Mouse (Mus musculus) gastrocnemius, postnatal 14 days (tissue): ENCODE results near the gene 4931440F15Rik. TPM values are rescaled to one million over a fixed set of nuclear protein-coding genes. Genes with fewer than 3 reads are reported as not detected.
"Not testable (repeated sequence)": the region's sequence is repeated elsewhere in the genome, so short reads cannot be mapped to it uniquely, and the experiment has no call there.

ENCODE experiments used
- DNase-seq: peaks from one replicate; pipeline ENCODE4 v3.0.0; 2021; ENCODE audit warnings: mixed read lengths
- intact Hi-C: fragments of 180-260 bp; cut with DNase I; formaldehyde crosslinking; loops from one replicate; pipeline ENCODE4 v1.15.1; 2025; ENCODE audit warnings: low total_unique reads
- long read RNA-seq, 2 experiments: library from polyadenylated mRNA; stranded (forward); transcript quantifications; one replicate each; pipeline ENCODE4 v2.0.0; 2021
- total RNA-seq, 2 experiments: library from RNA; stranded (reverse); gene quantifications; 2 replicates each; pipeline ENCODE4 v1.2.3; 2021

4931440F15Rik gene
- 1 to 10 TPM; 2.1 TPM for total RNA-seq
- long read RNA-seq, experiment 1, partial matches to known transcripts = 0 of 2 reads
- long read RNA-seq, experiment 1, other reads (novel, unspliced or antisense) = 0 of 2 reads
- long read RNA-seq, experiment 2 = 0 reads

DNA sequence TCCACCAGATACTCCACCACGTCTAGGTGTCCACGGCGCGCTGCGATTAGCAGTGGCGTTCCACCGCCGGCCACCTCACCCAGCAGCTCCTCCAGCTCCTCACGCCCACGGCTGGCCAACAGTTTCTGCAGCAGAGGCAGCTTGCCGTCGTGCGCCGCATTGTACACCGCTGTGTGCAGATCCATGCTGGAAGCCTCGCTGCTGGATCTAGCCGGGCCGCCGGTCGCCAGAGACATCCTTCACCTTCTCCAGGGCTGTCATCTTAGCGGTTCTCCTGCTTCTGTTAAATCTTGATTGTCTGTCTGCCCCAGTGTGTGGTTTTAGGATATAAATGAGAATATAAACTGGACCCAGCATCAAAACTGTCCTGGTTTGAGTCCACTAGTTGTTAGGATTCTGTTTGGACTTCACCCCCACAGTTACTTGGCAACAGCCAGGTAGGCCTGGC lies at the start of gene 4931440F15Rik:
4931440F15Rik (minus strand) TSS at position 398 of the 448 bp plus-strand sequence.
- DNase-seq, intact Hi-C loops: not testable (repeated sequence)

DNA sequence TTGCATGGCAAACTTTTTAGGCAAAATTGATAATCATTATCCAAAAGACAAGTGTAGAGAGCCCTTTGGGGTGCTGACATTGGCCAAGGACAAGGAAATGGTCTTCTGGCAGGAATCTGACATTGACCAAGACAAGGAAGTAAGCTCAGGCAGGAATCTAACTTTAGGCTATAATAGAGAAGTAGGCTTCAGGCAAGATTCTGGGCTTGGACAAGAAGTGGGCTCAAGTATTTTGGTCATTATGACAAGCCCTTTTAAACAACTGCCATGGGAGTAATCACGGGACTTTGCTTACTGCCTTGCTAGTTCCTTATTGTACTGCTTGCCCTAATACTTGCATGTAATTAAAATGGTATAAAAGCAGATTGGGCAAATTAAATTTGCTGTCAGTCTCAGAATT lies 49.3 kb upstream of the 4931440F15Rik start:
- DNase-seq, intact Hi-C loops: not testable (repeated sequence)

DNA sequence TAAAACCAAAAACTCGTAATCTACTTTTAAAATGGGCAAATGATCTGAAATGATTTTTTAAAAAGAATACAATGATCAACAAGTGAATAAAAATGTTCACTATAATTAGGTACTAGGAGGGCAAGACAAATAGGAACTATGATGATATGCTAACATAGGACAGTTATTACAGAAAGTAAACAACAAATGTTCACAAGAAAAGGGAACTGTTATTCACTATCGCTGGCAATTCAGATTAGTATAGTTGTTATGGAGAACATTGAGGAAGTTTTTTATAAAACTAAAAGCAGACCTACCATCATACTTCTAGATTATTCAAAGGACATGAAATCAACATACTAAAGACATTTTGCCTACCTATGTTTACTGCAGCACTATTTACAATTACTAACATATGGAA lies 44.7 kb upstream of the 4931440F15Rik start:
- intact Hi-C loops = no loop called here
- no peak for DNase-seq

DNA sequence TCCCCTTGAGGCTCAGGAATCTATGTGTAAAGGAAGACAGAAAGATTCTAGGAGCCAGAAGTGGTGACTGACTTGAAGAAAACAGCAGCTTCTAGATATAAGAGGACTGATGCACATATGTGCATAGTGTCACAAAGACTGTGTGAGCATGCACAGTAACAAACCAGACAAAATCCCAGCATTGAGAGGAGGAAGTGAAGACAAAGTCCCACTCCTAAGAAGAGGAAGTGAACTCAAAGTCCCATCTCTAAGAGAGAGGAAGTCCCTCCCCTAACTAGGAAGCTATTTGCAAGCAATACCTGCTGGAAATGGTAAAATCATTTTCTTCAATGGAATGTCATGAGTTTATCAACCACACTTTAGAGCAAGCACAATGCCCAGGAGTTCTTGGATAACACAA lies 38.8 kb upstream of the 4931440F15Rik start:
- intact Hi-C loops = no loop called here
- DNase-seq = no peak

DNA sequence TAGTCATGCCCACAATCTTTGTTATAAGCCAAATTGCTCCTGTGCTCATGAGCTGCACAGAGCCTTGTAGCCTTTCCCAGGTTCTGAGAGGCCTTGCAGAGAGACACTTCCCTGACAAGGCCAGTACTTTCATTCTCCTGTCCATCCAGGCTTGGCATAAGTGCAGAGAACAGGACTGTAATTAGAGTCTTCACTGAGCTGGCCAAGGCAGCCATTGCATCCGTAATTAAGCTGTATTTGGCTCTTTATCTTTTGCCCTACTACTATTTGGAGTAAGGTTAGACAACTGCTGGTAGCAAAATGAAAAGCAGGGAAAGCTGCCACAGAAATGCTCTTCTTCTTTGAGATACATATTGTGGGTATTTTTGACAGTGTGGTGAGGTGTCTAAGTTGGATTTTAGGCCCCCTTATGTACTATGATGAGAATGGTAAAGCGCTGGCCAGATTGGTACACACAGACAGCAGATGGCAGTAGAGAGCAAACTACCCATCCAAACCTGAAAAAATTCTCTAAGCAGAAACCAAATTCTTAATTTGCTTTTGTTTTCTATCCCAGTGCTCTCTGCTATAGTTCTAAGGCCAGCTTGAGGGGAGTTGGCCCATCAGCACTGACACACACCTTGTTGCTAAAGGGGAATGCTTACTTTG lies 36.4 kb upstream of the 4931440F15Rik start:
- no peak for DNase-seq
- intact Hi-C loops = no loop called here

DNA sequence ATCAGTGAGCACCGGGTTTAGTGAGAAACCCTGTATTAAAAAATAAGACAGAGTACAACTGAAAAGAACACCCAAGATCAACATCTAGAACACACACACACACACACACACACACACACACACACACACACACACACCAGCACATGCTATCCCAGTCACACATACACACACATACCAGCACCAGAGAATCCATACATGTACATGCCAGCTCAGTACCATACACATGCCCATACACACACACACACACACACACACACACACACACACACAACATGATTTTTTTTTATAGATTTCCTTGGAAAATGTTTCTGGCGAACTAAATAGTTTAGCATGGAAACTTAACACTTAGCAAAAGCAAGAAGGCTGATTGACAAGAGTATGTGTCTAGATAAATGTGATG lies 35.6 kb upstream of the 4931440F15Rik start:
- intact Hi-C loops = no loop called here
- no peak for DNase-seq

DNA sequence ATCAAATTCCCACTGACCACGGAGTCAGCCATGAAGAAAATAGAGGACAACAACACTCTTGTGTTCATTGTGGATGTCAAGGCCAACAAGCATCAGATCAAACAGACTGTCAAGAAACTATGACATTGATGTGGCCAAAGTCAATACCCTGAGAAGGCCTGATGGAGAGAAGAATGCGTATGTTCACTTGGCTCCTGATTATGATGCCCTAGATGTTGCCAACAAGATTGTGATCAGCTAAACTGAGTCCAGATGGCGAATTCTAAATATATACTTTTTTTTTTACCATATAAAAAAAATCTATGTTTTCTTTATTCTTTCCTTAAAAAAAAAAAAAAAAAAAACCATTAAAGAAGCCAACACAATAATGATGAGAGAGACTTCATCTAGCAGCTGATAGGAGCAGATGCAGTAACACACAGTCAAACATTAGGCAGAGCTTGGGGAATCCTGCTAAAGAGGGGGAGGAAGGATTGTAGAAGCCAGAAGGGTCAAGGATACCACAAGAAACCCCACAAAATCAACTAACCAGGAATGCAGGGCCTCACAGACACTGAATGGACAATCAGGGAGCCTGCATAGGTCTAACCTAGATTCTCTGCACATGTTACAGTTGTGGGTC lies 15.2 kb upstream of the 4931440F15Rik start:
- intact Hi-C loops = no loop called here

DNA sequence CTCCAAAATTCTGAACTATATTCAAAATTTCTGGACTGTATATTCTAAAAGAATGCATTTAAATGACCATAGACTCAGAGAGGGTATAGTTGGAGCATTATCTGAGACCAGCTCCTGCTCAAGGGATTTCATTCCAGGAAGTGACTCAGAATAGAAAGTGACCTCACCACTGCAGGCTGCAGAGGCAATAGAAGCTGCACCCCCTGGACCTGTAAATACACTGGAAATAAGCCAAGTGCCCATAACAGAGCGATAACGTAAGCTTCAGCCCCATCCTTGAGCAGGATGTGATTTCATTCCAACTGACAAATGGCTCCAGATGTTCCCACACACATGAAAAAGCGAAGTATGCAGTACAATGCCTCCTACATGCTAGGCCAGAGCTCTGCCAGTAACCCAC lies 14.3 kb upstream of the 4931440F15Rik start:
- intact Hi-C loops = no loop called here
- DNase-seq = no peak

More for the DNA sequence above, 15.2 kb upstream of the 4931440F15Rik start:
- DNase-seq = no peak

DNA sequence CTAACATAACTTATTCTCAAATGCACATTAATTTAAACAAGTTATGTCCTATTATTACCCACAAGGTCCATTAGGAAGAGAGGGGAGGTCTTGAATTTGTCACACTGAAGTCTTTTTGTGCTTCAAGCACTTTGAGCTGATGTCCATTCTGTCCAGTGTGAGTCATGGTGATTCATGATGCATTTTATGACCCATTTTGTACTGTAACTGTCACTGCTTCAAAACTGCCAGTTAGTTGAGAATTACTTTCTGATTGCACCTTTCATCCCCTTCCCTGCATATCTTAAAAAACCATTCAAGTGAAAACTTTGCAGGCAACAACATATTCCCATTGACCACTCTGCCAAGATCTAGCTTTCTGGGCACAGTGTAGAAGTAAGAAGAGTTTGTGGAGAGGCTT lies 11.6 kb upstream of the 4931440F15Rik start:
- DNase-seq = no peak
- intact Hi-C loops = no loop called here

DNA sequence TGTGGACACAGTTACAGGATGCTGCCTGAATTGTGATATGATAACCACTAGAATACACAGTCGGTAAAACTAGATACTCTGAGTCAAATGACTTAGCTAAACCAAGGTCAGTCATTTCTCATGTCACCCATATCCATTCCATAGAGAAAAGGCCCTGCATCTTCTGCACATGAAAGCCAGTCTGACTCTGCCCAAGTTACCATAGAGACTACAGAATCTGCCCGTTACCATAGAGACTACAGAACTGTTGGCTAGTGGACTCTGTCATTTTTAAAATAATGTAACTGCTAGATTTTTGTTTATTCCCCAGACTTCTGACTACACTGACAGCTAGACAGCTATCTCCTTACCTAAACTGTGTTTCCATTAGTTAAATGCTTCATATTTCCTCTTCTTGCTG lies 2.3 kb upstream of the 4931440F15Rik start:
- intact Hi-C loops = no loop called here
- no peak for DNase-seq

DNA sequence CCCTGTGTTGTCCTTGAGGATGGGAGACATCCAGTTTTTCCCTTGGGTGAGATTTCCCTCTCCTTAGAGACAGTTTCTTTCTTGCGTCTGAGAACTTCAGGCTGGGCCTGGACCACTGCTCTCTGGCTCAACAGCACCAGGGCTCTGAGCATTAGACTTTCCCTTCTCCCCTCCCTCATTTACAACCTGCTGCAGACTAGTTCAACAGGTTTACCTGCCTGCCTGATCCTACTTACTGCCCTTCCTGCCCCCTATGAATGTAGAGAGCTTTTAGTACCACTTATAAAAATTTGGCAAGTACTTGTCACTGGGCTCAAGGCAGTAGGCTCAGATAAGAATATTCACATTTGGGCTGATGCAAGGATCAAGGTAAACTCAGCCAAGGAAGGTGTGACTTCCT lies 533 bp upstream of the 4931440F15Rik start:
- intact Hi-C loops = no loop called here
- no peak for DNase-seq

DNA sequence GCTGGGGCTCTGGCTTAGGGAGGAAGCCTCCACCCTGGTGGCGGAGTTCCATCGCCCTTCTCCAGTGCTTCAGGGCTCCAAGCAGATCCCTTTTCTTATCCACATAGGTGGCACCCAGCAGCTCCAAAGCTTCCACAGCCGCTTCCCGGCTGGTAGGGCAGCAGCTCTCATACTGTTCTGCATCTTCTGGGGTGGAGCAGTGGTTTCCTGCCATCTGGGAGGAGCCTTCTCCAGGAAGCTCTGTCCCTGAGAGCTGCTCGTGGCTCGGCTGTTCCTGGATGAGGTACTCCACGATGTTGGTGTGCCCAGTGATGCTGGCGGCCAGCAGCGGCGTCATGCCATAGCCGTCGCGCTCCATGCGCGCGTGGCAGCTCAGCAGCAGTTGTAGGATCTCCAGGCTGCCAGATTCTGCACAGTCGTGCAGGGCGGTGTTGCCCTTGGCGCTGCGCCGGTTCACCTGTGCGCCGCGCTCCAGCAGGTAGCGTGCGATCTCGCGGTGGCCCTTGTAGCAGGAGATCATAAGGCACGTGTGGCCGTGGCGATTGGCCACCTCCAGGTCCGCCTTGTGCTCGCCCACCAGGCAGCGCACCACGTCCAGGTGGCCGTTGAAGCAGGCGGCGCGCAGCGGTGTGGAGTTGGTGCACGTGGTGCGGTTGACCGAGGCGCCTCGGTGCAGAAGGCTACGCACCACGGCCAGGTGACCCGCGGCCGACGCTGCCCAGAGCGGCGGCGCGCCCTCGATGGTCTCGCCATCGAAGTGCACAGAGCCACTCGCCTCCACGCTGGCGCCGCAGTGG lies 796 bp downstream of the 4931440F15Rik start:
- DNase-seq = peak; percentile 15
- intact Hi-C loops = not testable (repeated sequence)

DNA sequence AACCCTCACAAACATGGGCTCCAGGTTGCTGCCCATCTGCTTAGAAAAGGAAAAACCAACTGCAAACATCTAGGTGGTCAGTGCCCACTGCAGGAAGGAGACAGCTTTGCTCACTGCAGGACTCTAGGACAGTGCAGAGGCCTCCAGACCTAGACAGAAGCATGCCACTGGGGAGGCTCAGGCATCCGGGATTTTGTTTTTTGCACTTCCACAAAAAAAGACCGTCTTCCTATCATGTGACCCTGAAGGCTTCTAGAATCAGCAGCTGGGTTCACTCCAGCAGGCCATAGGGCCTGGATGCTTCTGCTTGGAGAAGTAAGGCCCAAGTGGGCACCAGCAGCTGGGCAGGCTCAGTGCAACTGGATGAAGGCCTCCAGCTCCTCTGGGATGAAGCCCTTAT lies 2.3 kb downstream of the 4931440F15Rik start:
- DNase-seq = no peak
- intact Hi-C loops = no loop called here

DNA sequence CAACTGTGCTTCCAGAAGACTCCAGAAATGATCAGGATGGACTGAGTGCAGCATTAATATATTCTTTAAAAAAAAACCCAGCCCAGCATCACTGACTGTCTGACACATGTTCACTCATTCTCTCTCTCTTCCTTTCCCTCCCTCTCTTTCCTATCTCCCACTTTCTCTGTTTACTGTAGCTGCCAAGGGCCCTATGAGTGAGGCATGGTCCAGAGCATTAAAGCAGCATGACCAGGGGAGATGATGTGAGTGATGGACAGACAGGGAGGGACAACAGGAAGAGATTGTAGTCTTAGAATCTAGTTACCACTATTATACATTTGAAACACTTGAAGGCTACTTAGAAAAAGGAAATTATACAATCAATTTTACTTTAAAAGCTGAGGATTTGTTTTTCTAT lies 9.8 kb downstream of the 4931440F15Rik start:
- intact Hi-C loops = no loop called here
- DNase-seq = no peak

DNA sequence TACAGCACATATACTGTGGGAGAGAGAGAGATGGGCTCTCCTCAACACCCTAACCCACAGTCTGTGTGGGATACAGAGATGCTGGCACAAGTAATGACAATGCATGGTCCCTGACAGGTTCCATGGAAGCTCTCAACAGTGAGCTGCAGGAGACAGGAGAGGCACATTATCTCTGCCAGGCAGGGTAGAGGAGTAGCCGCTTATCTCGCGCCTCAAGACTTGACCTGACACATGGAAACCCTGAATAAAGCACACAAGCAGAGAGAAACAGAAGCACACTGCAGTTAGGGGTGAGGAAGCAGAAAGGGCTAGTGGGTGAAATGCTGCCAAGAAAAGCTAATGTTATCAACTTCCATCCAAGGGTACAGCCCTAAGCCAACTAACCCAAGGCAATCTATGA lies 10.2 kb downstream of the 4931440F15Rik start:
- DNase-seq = no peak
- intact Hi-C loops = no loop called here

DNA sequence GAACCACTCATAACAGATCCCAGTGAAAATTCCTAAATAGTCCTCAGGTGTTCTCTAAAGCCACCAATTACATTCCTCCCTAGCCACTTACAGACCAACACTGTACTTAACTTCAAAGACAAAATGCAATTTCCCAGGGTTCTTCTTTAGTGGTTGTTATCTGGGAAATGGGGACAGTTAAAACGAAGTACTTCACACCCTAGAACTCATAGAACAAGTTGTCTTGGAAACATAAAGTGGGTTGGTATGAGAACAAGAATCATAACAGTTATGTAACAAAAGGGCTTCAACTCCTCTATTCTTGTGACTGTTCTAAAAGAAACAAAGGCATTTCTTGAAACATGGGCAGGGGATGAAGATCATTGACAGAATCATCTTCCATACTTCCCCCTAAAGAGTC lies 12.2 kb downstream of the 4931440F15Rik start:
- no peak for DNase-seq
- intact Hi-C loops = no loop called here

DNA sequence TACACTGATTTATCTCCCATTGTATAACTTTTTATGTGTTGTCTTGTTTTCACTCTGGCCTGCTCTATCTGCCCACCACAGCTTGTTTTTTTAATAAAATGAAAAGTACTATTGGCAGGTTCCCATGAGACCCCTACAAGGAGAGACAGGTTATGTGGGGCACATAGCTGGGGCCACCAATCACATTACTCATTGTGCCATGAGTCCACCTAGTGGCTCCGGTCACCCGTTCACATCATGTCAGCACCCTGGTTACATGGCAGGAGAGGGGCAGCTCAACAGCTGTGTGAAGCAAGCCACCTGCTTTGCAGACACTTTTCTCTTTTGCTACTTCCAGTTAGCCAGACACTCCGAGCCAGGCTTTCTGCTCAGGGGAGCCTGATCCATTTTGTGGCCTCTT lies 13.0 kb downstream of the 4931440F15Rik start:
- intact Hi-C loops = no loop called here

DNA sequence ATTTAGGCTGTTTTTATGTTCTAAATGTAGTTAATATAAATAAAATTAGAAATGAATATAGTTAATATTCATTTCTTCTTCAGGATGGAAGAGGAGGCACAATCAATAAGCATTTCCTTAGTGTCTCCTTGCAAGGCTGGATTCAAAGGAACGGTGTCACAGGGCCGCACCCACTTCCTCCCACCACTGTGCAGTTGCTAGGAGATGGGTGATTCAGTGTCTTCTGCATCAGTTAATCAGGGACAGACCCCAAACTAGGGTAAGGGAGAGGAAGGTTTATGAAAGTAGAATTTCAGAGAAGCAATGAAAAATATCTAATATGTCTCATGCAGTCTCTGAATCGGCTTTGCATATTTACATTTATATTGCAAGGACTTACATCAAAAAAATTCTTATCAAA lies 15.1 kb downstream of the 4931440F15Rik start:
- no peak for DNase-seq

More for the DNA sequence above, 13.0 kb downstream of the 4931440F15Rik start:
- DNase-seq = no peak

DNA sequence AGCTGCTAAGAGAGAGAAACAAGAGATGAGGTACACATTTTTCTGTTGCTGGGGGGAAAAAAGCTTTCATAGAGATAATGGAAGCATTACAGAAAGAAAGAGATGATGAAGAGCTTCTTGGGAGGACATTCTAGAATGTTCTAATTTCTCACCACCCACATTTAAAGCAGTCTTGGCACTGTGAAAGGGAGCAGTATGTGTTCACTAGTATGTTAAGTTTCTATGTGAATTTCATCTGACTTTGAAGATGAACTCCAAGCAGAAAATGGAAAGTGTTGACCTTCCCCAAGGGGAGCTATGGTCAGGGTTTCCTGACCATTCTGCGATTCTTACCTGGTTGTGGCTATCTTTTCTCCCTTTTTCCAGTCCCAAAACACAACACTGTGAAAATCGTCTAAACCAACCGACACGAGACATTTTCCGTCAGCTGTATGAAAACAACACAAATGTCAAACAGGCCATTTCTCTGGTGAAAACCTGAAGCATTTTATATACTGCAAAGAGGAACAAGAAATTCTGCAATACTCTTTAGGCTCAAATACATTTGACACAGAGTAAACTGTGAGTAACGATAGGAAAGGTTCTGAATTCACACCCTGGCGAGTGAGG lies 16.4 kb downstream of the 4931440F15Rik start:
- intact Hi-C loops = no loop called here
- no peak for DNase-seq

More for the DNA sequence above, 15.1 kb downstream of the 4931440F15Rik start:
- intact Hi-C loops = no loop called here
